Comparison of ENCODE assay signal across 14 mouse cellular contexts in the genomic region with DNA sequence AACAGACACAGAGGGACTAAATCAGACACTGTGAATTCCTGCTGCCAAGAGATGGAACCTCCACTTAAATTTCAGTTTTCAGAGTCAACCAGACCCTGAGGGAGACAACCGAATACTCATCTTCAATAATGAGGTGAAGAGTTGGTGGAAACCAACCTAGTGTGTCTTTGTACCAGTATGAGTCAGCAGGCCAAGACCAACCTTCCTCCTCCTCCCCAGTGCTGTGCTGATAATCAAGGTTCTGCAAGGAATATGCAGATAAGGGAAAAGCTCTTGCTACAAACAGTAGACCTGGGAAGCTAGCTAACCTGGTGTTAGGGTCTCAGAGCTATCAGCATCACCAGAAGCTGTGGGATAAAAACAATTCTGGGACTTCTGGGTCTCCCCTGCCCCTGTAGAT.
"Had no signal": no experiment of that assay in that cellular context is flagged by ENCODE, and none has a peak within 500 bp of the region (broad histone marks: within the 10 kb centered on the region; RNA-seq: fewer than 3 reads in every experiment).

No protein-coding gene starts in this region.

- H3K36me3 ChIP-seq: limb, embryonic 13.5 days; liver, embryonic 15.5 days; lung, embryonic 15.5 days; midbrain, embryonic 13.5 days; neural tube, embryonic 15.5 days had no signal

- ATAC-seq: midbrain, embryonic 13.5 days had no signal

- H3K9me3 ChIP-seq: limb, embryonic 13.5 days; liver, embryonic 15.5 days; lung, embryonic 15.5 days; midbrain, embryonic 13.5 days; neural tube, embryonic 15.5 days had no signal

- H3K27me3 ChIP-seq: limb, embryonic 13.5 days; liver, embryonic 15.5 days; lung, embryonic 15.5 days; midbrain, embryonic 13.5 days; neural tube, embryonic 15.5 days had no signal

- H3K9ac ChIP-seq: limb, embryonic 13.5 days; liver, embryonic 15.5 days; lung, embryonic 15.5 days; midbrain, embryonic 13.5 days; neural tube, embryonic 15.5 days had no signal

- H3K4me2 ChIP-seq: limb, embryonic 13.5 days; liver, embryonic 15.5 days; lung, embryonic 15.5 days; midbrain, embryonic 13.5 days; neural tube, embryonic 15.5 days had no signal

- H3K4me1 ChIP-seq: limb, embryonic 13.5 days; liver, embryonic 15.5 days; lung, embryonic 15.5 days had no signal

- H3K4me3 ChIP-seq: limb, embryonic 13.5 days; liver, embryonic 15.5 days; lung, embryonic 15.5 days; midbrain, embryonic 13.5 days; neural tube, embryonic 15.5 days had no signal

- H3K27ac ChIP-seq: limb, embryonic 13.5 days; liver, embryonic 15.5 days; lung, embryonic 15.5 days; midbrain, embryonic 13.5 days; neural tube, embryonic 15.5 days had no signal

- DNase-seq: kidney, adult 8-10 months; kidney, postnatal 36 days; layer of hippocampus, adult 9-11 months; layer of hippocampus, postnatal 36 days; left cerebral cortex, postnatal 4 days; lung, postnatal 14 days; right cerebral cortex, postnatal 25 days; thymus, adult 18-20 months; thymus, postnatal 14 days had no signal
